Mouse (Mus musculus) heart, postnatal 10 days (tissue): ENCODE results near the gene Tdgf1. TPM values are rescaled to one million over a fixed set of nuclear protein-coding genes. Genes with fewer than 3 reads are reported as not detected.

Experiments used
- DNase-seq, 2 experiments: peaks; one replicate each; pipeline ENCODE4 v3.0.0; 2021
- intact Hi-C: fragments of 180-260 bp; cut with DNase I; formaldehyde crosslinking; loops from one replicate; pipeline ENCODE4 v1.15.1; 2025
- total RNA-seq, 2 experiments: library from RNA; stranded (reverse); gene quantifications; 2 replicates each; pipeline ENCODE4 v1.2.3; 2021

The Tdgf1 gene
- total RNA-seq, 2 experiments from 2014 or later, result not detected

- peak in 1 of 2 experiments; percentile 36 for DNase-seq
- intact Hi-C loops, result loop anchor here (2.0 kb wide), 2 partner anchors 32 to 76 kb away; partner anchors contain the start of gene Als2cl
Observed at GRCm38 (mm10) chr9:110954681-110955445, 8.9 kb upstream of the Tdgf1 start.

GRCm38 (mm10) chr9:110953550-110954461 lies 7.8 kb upstream of the Tdgf1 start:
- peak; percentile 86 to 89 for DNase-seq
- intact Hi-C loops, result loop anchor here (2.0 kb wide), 2 partner anchors 31 to 75 kb away; partner anchors contain the start of gene Als2cl

DNA sequence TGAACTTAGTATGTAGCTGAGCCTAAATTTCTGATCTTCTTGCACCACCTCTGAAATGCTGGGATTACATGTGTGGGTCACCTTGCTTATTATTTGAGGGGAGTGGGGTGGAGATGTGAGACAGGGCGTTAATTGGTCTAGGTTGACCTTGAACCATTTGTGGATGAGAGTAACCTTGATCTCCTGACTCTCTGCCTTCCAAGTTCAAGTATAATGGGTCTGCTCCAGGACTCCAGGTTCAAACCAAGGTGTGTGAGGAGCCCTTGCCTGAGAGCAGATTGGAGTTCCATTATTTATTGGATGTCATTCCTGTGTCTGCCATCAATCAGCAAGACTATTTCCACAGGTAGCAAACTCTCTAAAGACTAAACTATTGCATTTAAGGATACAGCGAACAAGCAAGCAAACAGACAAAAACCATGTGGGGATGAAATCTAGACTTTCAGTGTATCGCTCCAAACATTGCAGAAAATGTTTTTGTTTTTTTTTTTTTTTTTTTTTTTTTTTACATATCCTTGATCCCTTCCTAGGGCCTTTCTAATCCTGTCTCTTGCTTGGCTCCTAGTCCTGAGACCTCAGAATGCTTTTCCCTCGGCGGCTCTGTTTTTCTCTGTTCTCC lies 7.1 kb upstream of the Tdgf1 start:
- intact Hi-C loops, result no loop called here

GRCm38 (mm10) chr9:110952398-110952797 lies 6.4 kb upstream of the Tdgf1 start:
- peak in 1 of 2 experiments; percentile 59 for DNase-seq
- intact Hi-C loops, result no loop called here

More for the DNA sequence above, 7.1 kb upstream of the Tdgf1 start:
- DNase-seq, result no peak

DNA sequence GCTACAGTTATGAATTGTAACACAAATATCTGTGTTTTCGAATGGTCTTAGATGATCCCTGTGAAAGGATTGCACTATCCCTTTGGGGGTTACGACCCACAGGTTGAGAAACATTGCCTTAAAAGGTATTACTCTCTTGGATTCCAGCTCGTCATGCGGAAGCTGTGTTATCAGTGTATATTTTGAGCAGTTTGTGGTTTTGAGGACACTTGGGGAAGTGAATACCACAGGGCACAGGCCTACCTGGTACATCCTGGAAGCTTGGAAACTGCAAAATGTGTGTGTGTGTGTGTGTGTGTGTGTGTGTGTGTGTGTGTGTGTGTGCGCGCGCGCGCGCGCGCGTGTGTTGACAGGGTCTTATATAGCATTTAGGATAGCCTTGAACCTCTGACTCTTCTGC lies 5.9 kb upstream of the Tdgf1 start:
- no peak for DNase-seq
- intact Hi-C loops, result no loop called here

- intact Hi-C loops, result no loop called here
- DNase-seq, result no peak
Observed at GRCm38 (mm10) chr9:110951397-110951796, 5.4 kb upstream of the Tdgf1 start, which contains the start of gene Lrrc2. Gene Lrrc2 (plus strand): TSS chr9:110951545.

DNA sequence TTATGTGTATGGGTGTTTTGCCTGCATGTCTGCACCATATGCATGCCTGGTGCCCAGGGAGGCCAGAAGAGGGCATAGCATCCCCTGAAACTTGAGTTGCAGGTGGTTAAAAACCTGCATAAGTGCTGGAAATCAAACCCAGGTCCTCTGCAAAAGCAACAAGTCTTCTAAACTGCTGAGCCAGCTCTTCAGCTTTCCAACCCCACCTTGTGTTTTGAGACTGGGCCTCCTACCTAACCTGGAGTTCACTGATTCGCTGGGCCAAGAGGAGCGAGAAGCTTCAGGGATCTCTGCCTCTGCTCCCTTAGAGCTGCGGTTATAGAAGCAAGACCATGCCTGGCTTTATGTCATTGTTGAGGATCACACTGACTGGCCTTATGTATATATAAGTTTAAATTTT lies 4.2 kb upstream of the Tdgf1 start:
- no peak for DNase-seq
- intact Hi-C loops, result no loop called here

- DNase-seq, result no peak
- intact Hi-C loops, result no loop called here
Observed at GRCm38 (mm10) chr9:110948813-110949310, 2.9 kb upstream of the Tdgf1 start.

DNA sequence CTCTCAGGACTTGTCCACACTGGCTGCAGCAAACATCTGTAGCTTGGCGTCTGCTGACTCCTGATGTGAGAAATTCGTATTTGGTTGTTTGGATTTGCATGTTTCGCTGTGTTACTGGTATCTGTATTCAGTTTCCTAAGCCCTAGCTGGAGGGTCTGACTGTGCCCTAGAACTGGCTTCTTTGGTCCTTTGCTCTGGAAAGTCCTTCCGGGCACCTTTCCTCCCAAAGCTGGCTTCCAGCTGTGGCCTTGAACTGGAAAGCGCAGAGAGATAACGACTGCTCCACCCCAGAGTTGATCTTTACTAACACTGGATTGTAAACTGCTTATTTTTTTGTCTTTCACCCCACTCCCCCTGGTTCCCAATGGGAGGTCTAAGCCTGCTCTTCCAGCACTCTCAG lies 1.9 kb upstream of the Tdgf1 start:
- no peak for DNase-seq
- intact Hi-C loops, result no loop called here

- DNase-seq, result no peak
- intact Hi-C loops, result no loop called here
Observed at GRCm38 (mm10) chr9:110947261-110947661, 1.3 kb upstream of the Tdgf1 start.

DNA sequence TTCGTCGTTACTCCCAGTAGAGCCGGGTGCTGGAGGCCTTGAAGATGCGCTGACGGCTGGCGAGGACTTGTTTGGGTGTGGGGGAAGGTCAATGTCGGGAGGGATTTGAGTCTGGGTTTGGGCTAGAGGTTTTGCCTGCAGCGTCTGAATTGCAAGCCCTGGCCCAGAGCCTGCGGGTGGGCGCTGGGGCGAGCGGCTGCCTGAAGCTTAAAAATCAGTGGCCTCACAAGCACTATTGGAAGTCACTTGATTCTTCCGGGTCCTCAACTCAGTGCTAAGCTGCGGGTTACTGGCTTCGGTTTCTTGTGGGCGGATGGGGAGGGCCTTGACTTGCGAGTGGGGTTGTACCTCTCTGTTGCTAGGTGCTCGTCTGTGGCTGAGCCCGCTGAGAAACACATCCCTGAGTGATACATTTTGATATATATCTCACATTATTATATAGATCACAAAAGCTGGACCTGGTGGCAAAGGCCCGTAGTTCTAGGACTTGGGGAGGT lies 638 bp upstream of the Tdgf1 start:
- intact Hi-C loops, result no loop called here
- DNase-seq, result no peak

DNA sequence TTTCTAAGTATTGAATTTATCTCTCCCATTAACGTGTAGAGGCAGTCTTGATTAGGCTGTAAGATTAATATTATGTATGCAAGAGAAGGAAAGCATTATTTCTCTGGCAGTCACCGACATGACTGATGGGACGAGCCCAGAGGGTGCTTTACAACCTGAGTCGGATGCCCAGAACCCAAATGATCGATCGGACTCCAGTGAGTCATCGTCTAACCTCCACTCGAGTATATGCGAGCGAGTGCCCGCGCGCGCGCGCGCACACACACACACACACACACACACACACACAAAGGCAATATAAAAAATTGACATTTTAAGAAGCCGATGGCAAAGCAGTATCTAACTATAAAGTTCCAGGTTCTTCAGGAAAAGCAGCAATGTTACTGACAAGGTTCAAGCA lies 615 bp downstream of the Tdgf1 start:
- intact Hi-C loops, result no loop called here
- no peak for DNase-seq

DNA sequence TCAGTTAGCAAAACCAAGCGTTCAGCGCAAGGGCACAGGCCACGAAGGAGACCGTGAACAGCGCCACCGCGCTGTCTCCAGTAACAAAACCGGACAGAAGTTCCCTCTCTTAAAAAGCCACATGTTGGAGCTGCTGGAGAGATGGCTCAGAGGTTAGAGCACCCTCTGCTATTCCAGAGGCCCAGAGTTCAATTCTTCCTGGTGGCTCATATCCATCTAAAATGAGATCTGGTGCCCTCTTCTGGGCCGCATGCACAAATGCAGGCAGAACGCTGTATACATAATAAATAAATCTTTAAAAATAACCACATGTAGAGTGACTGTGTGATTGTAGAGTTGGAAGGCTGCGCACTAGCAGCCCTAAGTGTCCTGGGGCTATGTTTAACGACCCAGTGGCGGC lies 1.7 kb downstream of the Tdgf1 start:
- intact Hi-C loops, result loop anchor here (5.0 kb wide), 3 partner anchors 72 to 227 kb away; no protein-coding TSS in a partner anchor
- peak in 1 of 2 experiments; percentile 54 for DNase-seq

DNA sequence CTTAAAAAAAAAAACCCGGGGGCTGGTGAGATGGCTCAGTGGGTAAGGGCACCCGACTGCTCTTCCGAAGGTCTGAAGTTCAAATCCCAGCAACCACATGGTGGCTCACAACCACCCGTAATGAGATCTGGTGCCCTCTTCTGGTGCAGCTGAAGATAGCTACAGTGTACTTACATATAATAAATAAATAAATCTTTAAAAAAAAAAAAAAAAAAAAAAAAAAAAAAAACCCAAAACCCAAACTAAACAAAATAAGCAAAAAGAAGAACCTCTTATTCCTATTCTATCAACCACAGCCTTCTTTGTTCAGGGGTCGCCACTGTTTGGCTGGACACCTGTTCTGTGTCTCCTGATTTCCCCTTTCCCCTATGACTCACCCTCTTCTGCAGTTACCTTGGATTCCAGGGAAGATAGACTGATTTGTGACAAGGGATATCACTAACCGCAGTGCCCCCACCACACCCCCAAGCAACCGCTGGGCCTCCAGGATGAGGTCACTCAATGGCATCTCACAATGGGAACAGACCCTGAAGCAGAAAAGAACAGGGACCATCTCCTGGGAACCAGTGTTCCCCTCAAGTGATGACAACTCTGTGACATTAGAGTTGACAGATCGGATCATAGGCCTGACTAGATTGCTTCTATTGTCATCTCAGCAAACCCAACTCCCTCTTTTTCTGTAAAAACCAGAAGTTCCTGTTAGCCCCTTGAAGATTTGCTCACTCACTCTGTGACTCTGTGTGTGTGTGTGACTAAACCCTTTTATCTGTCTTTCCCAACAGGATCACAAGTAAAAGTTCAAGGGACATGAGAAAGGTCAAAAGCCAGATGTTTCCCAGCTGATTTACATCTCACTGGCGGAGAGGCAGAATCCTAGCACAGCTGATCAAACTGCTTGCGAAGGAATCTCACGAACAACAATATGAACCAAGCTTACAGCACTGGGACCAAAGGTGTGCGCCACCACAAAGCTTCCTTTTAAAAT lies 8.2 kb downstream of the Tdgf1 start:
- DNase-seq, result no peak
- intact Hi-C loops, result no loop called here

GRCm38 (mm10) chr9:110935941-110936340 lies 10.0 kb downstream of the Tdgf1 start:
- DNase-seq, result no peak
- intact Hi-C loops, result no loop called here

GRCm38 (mm10) chr9:110933850-110934437 lies 12.0 kb downstream of the Tdgf1 start:
- intact Hi-C loops, result no loop called here
- peak; percentile 30 to 37 for DNase-seq

- DNase-seq, result no peak
- intact Hi-C loops, result no loop called here
Observed at GRCm38 (mm10) chr9:110931573-110931972, 14.4 kb downstream of the Tdgf1 start.

- peak; percentile 80 to 91 for DNase-seq
- intact Hi-C loops, result loop anchor here (2.0 to 5.0 kb wide), 3 partner anchors 32 to 150 kb away; no protein-coding TSS in a partner anchor
Observed at GRCm38 (mm10) chr9:110922759-110923158, 23.2 kb downstream of the Tdgf1 start.
